Mouse (Mus musculus) ES-Bruce4 (cell line): ENCODE measurements at regions not wholly inside any gene's neighbourhood (a gene's known extent, or its start where the extent isn't known, plus 50 kb on each side); places are given as distances from the start of the nearest gene placed in this dataset.

Experiments
- CTCF ChIP-seq: IDR thresholded peaks from one replicate; pipeline ENCODE4 v1.8.1; 2011; ENCODE audit warnings: low read depth, low read length
- EP300 ChIP-seq: IDR thresholded peaks from 2 replicates; pipeline ENCODE4 v1.6.1; 2011; ENCODE audit warnings: low read depth, low read length; ENCODE audit not compliant: insufficient read depth
- POLR2A ChIP-seq: IDR thresholded peaks from one replicate; pipeline ENCODE4 v1.8.1; 2011; ENCODE audit warnings: low read length; ENCODE audit not compliant: insufficient read depth

DNA sequence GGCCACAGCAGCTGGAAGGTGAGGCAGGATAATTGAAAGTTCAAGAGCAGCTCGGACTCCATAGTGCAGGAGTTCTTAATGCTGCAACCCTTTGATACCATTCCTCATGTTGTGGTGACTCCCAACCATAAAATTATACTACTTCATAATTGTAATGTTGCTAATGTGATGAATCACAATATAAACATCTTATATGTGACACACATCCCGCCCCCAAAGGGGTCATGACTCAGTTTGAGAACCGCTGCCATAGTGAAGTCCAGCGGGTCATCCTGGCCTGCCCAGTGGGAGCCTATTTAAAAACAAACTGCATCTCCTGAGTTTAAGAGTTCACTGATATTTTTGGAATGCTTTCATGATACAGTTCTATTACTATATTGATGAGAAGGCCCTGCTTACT, 97.7 kb upstream of the Acsl4 start:
- no peak for TF ChIP-seq CTCF
- no peak for TF ChIP-seq EP300
- TF ChIP-seq POLR2A: no peak
